Mouse (Mus musculus): ENCODE data around the gene Il22ra2. TPM values are rescaled to one million over a fixed set of nuclear protein-coding genes. Genes with fewer than 3 reads are reported as not detected.
A peak's percentile ranks its signal among the peaks of the same experiment; 100 is the strongest.
"Not testable (repeated sequence)": the region's sequence is repeated elsewhere in the genome, so short reads cannot be mapped to it uniquely, and the experiment has no call there.

Il22ra2 gene
- polyA plus RNA-seq, 1 experiment from 2014 or later, result 0.12 TPM

- DNase-seq (ENCODE audit: low spot score) (peak; percentile 78), ATAC-seq (peak; percentile 29)
- Histone ChIP-seq H3K4me3 (ENCODE audit: low read depth, low read length) (no peak overlapping the region), H3K4me2 (replicated peaks; ENCODE audit: low read depth, low read length) (no peak overlapping the region), H3K9me3 (ENCODE audit: low read length) (no peaks in the 10 kb centered on the region), H3K27me3 (replicated peaks; ENCODE audit: insufficient read depth, low read length) (no peaks in the 10 kb centered on the region), H3K27ac (ENCODE audit: low read length) (no peak overlapping the region; the same call in 1 of the 2 replicates), H3K36me3 (ENCODE audit: insufficient read depth, low read length) (peaks cover 16% of the 10 kb centered on the region), H3K4me1 (ENCODE audit: insufficient read depth, low read depth, low read length) (peaks cover 22% of the 10 kb centered on the region; the same call in 1 of the 2 replicates), H3K9ac (replicated peaks; ENCODE audit: low read depth) (no peak overlapping the region)
- TF ChIP-seq EP300 (IDR thresholded peaks at IDR 0.05), result no peak
- no peak for TF ChIP-seq CTCF (IDR thresholded peaks at IDR 0.05)
- WGBS, result 46% methylated on average over 11 of the region's 11 CpGs
Observed at GRCm38 (mm10) chr10:19598091-19598490, 23.7 kb upstream of the Il22ra2 start.

- H3K9ac ChIP-seq (replicated peaks; ENCODE audit: low read depth), result no peak overlapping the region
- H3K9me3 ChIP-seq (ENCODE audit: low read length), result no peaks in the 10 kb centered on the region
- peak; percentile 43 for ATAC-seq
- H3K36me3 ChIP-seq (ENCODE audit: insufficient read depth, low read length), result peaks cover 25% of the 10 kb centered on the region
- peaks cover 13% of the 10 kb centered on the region; the same call in 1 of the 2 replicates for H3K4me1 ChIP-seq (ENCODE audit: insufficient read depth, low read depth, low read length)
- H3K4me3 ChIP-seq (ENCODE audit: low read depth, low read length), result no peak overlapping the region
- H3K27ac ChIP-seq (ENCODE audit: low read length), result peak overlapping the region; percentile 55
- no peak overlapping the region for H3K4me2 ChIP-seq (replicated peaks; ENCODE audit: low read depth, low read length)
- no peaks in the 10 kb centered on the region for H3K27me3 ChIP-seq (replicated peaks; ENCODE audit: insufficient read depth, low read length)
- peak; percentile 69 for DNase-seq (ENCODE audit: low spot score)
- TF ChIP-seq CTCF (IDR thresholded peaks at IDR 0.05) (no peak), EP300 (IDR thresholded peaks at IDR 0.05) (peak; percentile 60)
- 51% methylated on average over 6 of the region's 6 CpGs for WGBS
Observed at GRCm38 (mm10) chr10:19599331-19600092, 22.3 kb upstream of the Il22ra2 start.

- no peak overlapping the region for H3K27ac ChIP-seq (ENCODE audit: low read length)
- DNase-seq (ENCODE audit: low spot score) (no peak), ATAC-seq (peak; percentile 19; the same call in 1 of the 2 replicates)
- no peak overlapping the region for H3K4me2 ChIP-seq (replicated peaks; ENCODE audit: low read depth, low read length)
- WGBS, result 77% methylated on average over 3 of the region's 3 CpGs
- peaks cover 30% of the 10 kb centered on the region for H3K36me3 ChIP-seq (ENCODE audit: insufficient read depth, low read length)
- H3K4me1 ChIP-seq (ENCODE audit: insufficient read depth, low read depth, low read length), result peaks cover 9% of the 10 kb centered on the region; the same call in 1 of the 2 replicates
- H3K9ac ChIP-seq (replicated peaks; ENCODE audit: low read depth), result no peak overlapping the region
- TF ChIP-seq CTCF (IDR thresholded peaks at IDR 0.05) (no peak), EP300 (IDR thresholded peaks at IDR 0.05) (no peak; the same call in 1 of the 2 replicates)
- no peaks in the 10 kb centered on the region for H3K27me3 ChIP-seq (replicated peaks; ENCODE audit: insufficient read depth, low read length)
- no peak overlapping the region for H3K4me3 ChIP-seq (ENCODE audit: low read depth, low read length)
- H3K9me3 ChIP-seq (ENCODE audit: low read length), result no peaks in the 10 kb centered on the region
Observed at GRCm38 (mm10) chr10:19600093-19600420, 21.7 kb upstream of the Il22ra2 start.

- TF ChIP-seq CTCF (IDR thresholded peaks at IDR 0.05), result peak; percentile 73
- not testable (repeated sequence) for H3K27me3 ChIP-seq (replicated peaks; ENCODE audit: insufficient read depth, low read length); H3K9ac ChIP-seq (replicated peaks; ENCODE audit: low read depth); ATAC-seq; H3K4me2 ChIP-seq (replicated peaks; ENCODE audit: low read depth, low read length); H3K27ac ChIP-seq (ENCODE audit: low read length); H3K4me1 ChIP-seq (ENCODE audit: insufficient read depth, low read depth, low read length); DNase-seq (ENCODE audit: low spot score); H3K4me3 ChIP-seq (ENCODE audit: low read depth, low read length); H3K9me3 ChIP-seq (ENCODE audit: low read length)
- WGBS, result 45% methylated on average over 1 of the region's 1 CpGs
- peaks cover 45% of the 10 kb centered on the region for H3K36me3 ChIP-seq (ENCODE audit: insufficient read depth, low read length)
Observed at GRCm38 (mm10) chr10:19601502-19601901, 20.3 kb upstream of the Il22ra2 start.

GRCm38 (mm10) chr10:19603231-19603630 lies 18.6 kb upstream of the Il22ra2 start:
- Histone ChIP-seq H3K4me1 (ENCODE audit: insufficient read depth, low read depth, low read length) (no peaks in the 10 kb centered on the region), H3K9me3 (ENCODE audit: low read length) (no peaks in the 10 kb centered on the region), H3K27ac (ENCODE audit: low read length) (no peak overlapping the region), H3K4me2 (replicated peaks; ENCODE audit: low read depth, low read length) (no peak overlapping the region), H3K4me3 (ENCODE audit: low read depth, low read length) (no peak overlapping the region), H3K9ac (replicated peaks; ENCODE audit: low read depth) (no peak overlapping the region), H3K36me3 (ENCODE audit: insufficient read depth, low read length) (peaks cover 62% of the 10 kb centered on the region), H3K27me3 (replicated peaks; ENCODE audit: insufficient read depth, low read length) (no peaks in the 10 kb centered on the region)
- DNase-seq (ENCODE audit: low spot score), result peak; percentile 42
- WGBS, result 73% methylated on average over 6 of the region's 6 CpGs
- TF ChIP-seq EP300 (IDR thresholded peaks at IDR 0.05) (0 out of 2 replicates have a peak, but pooled peaks have one; percentile 11), CTCF (IDR thresholded peaks at IDR 0.05) (no peak)
- no peak for ATAC-seq

GRCm38 (mm10) chr10:19609125-19609524 lies 12.7 kb upstream of the Il22ra2 start:
- ATAC-seq (no peak), DNase-seq (ENCODE audit: low spot score) (no peak)
- WGBS, result 36% methylated on average over 14 of the region's 14 CpGs

More at GRCm38 (mm10) chr10:19609125-19609524, 12.7 kb upstream of the Il22ra2 start:
- peaks cover 16% of the 10 kb centered on the region for H3K4me1 ChIP-seq (ENCODE audit: insufficient read depth, low read depth, low read length)
- TF ChIP-seq EP300 (IDR thresholded peaks at IDR 0.05) (no peak), CTCF (IDR thresholded peaks at IDR 0.05) (no peak)
- H3K27ac ChIP-seq (ENCODE audit: low read length), result no peak overlapping the region; the same call in 1 of the 2 replicates
- no peak overlapping the region for H3K4me3 ChIP-seq (ENCODE audit: low read depth, low read length)
- H3K27me3 ChIP-seq (replicated peaks; ENCODE audit: insufficient read depth, low read length), result no peaks in the 10 kb centered on the region
- no peak overlapping the region for H3K4me2 ChIP-seq (replicated peaks; ENCODE audit: low read depth, low read length)
- H3K9ac ChIP-seq (replicated peaks; ENCODE audit: low read depth), result no peak overlapping the region
- no peaks in the 10 kb centered on the region for H3K9me3 ChIP-seq (ENCODE audit: low read length)
- peaks cover 44% of the 10 kb centered on the region for H3K36me3 ChIP-seq (ENCODE audit: insufficient read depth, low read length)
